Mouse (Mus musculus) lung, postnatal 14 days (tissue): ENCODE data around the gene Casc3.

Experiments used
- DNase-seq: peaks from one replicate; pipeline ENCODE4 v3.0.0; 2021

Casc3 gene

DNA sequence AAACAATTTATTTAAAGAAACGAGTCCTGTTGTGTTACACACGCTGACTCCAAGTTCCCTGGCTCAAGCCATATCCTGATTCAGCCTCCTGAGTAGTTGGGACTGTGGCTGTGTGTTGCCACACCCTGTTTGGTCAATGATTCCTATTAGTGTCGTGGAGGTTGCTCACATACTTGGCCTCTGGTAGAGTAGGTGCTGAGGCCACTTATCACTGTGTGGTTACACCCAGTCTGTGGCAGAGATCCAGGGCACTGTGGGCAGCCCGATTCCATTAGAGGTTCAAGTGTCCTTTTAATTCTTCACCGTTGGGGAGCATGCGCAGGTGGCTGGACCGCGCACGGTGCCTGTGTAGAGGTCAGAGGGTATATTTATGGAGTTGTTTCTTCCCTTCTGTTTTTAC, 69.2 kb downstream of the Casc3 start:
- DNase-seq, result peak; percentile 84

GRCm38 (mm10) chr11:98877001-98877400, 72.3 kb downstream of the Casc3 start:
- DNase-seq, result no peak
